Mouse (Mus musculus): ENCODE results near the gene Ndufb10.

Ndufb10 gene

GRCm38 (mm10) chr17:24705821-24706220 lies 18.5 kb downstream of the Ndufb10 start:
- DNase-seq: no peak

- no peak for DNase-seq
Measured at GRCm38 (mm10) chr17:24701251-24701650, 23.0 kb downstream of the Ndufb10 start.

- no peak for DNase-seq
Measured at GRCm38 (mm10) chr17:24699473-24699872, 24.8 kb downstream of the Ndufb10 start.

GRCm38 (mm10) chr17:24698715-24699114 lies 25.6 kb downstream of the Ndufb10 start:
- DNase-seq: no peak

GRCm38 (mm10) chr17:24697985-24698384 lies 26.3 kb downstream of the Ndufb10 start:
- DNase-seq: no peak

GRCm38 (mm10) chr17:24696011-24696697 lies 28.1 kb downstream of the Ndufb10 start, which contains the start of the genes Gfer and Noxo1:
Gene Gfer, minus strand, starts transcription at chr17:24696156.
Gene Noxo1, plus strand, starts transcription at chr17:24696234.
- peak; percentile 83 for DNase-seq

GRCm38 (mm10) chr17:24695326-24696010 lies 28.8 kb downstream of the Ndufb10 start:
- DNase-seq: no peak

GRCm38 (mm10) chr17:24692385-24692784 lies 31.9 kb downstream of the Ndufb10 start:
- DNase-seq: no peak

GRCm38 (mm10) chr17:24689251-24690081 lies 34.8 kb downstream of the Ndufb10 start, which contains the start of gene Syngr3:
Gene Syngr3, minus strand, starts transcription at chr17:24689955.
- peak; percentile 68 for DNase-seq

GRCm38 (mm10) chr17:24687599-24687998 lies 36.7 kb downstream of the Ndufb10 start:
- no peak for DNase-seq

- no peak for DNase-seq
Measured at GRCm38 (mm10) chr17:24687146-24687595, 37.1 kb downstream of the Ndufb10 start.

GRCm38 (mm10) chr17:24686514-24686913 lies 37.8 kb downstream of the Ndufb10 start:
- no peak for DNase-seq

- no peak for DNase-seq
Measured at GRCm38 (mm10) chr17:24677500-24678080, 46.7 kb downstream of the Ndufb10 start.

GRCm38 (mm10) chr17:24676877-24677276 lies 47.4 kb downstream of the Ndufb10 start:
- DNase-seq: no peak

GRCm38 (mm10) chr17:24676187-24676586 lies 48.1 kb downstream of the Ndufb10 start:
- DNase-seq: peak; percentile 77

- DNase-seq: no peak
Measured at GRCm38 (mm10) chr17:24674277-24674676, 50.0 kb downstream of the Ndufb10 start.

GRCm38 (mm10) chr17:24672141-24672540 lies 52.1 kb downstream of the Ndufb10 start:
- no peak for DNase-seq

Data from right cerebral cortex, postnatal 4 days (tissue).